Mouse (Mus musculus) bone marrow macrophage, adult 2 months (primary cell): ENCODE results near the gene Ip6k1.
A peak's percentile ranks its signal among the peaks of the same experiment; 100 is the strongest.

ENCODE experiments used
- CTCF ChIP-seq: IDR thresholded peaks from 2 replicates; pipeline ENCODE4 v1.5.1; 2012; ENCODE audit warnings: low read depth, mild to moderate bottlenecking, low read length, moderate library complexity
- POLR2A ChIP-seq: IDR thresholded peaks from 2 replicates; pipeline ENCODE4 v1.6.1; 2012; ENCODE audit warnings: mild to moderate bottlenecking, low read depth, low read length, borderline replicate concordance

DNA sequence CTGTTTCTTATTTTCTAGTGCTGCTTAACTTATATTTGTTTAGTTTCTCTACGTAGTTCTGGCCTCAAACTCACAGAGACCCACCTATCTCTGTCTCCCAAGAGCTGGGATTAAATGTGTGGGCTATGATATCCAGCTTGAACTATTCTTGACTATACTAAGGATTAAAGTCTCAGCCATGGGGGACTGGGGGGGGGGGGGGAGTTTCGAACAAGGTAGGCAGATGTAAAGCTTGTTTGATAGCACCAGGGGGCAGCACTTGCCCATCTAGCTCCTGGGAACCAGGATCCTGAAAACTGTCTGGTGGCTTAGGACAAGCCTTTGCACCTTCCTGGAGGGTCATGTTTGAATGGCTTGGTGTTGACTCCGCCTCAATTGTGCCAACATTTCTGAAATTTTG, 93.2 kb downstream of the Ip6k1 start:
- peak; percentile 49; the same call in 1 of the 2 replicates for TF ChIP-seq CTCF
- no peak for TF ChIP-seq POLR2A
